Mouse (Mus musculus): ENCODE measurements at regions not wholly inside any gene's neighbourhood (a gene's known extent, or its start where the extent isn't known, plus 50 kb on each side); places are given as distances from the start of the nearest gene placed in this dataset.

DNA sequence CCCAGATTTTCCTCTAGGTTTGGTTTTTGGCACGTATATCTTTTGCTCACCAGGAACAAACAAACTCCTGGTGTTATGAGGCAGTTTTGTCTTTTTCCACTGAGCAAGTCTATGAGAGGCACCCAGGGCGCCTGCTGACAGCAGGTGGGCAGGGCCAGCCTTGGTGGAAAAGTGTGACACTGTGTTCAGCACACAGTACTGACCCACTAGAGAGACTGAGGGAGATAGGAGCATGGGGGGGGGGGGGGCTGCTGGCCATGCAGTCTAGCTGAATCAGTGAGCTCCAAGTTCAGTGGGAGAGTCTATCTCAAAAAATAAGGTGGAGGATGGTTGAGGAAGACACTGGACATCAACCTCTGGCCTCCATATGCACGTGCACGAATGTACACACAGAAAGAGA, 152.1 kb downstream of the Unc5cl start:
- no peak overlapping the region for H3K9ac ChIP-seq (replicated peaks; ENCODE audit: low read length)
- no peaks in the 10 kb centered on the region for H3K36me3 ChIP-seq (ENCODE audit: insufficient read depth, low read length)
- H3K27me3 ChIP-seq (ENCODE audit: insufficient read depth, low read length): no peaks in the 10 kb centered on the region
- H3K4me2 ChIP-seq (ENCODE audit: low read depth, low read length): no peak overlapping the region
- DNase-seq (ENCODE audit: low spot score): no peak
- no peak overlapping the region for H3K27ac ChIP-seq
- no peaks in the 10 kb centered on the region for H3K9me3 ChIP-seq (ENCODE audit: low read length)
- no peak for ATAC-seq
- no peak overlapping the region for H3K4me3 ChIP-seq (ENCODE audit: low read length)
- WGBS: 88% methylated on average over 4 of the region's 4 CpGs
- no peak for TF ChIP-seq CTCF (IDR thresholded peaks at IDR 0.05; ENCODE audit: low read depth)
- H3K4me1 ChIP-seq (ENCODE audit: insufficient read depth, low read length): no peaks in the 10 kb centered on the region

DNA sequence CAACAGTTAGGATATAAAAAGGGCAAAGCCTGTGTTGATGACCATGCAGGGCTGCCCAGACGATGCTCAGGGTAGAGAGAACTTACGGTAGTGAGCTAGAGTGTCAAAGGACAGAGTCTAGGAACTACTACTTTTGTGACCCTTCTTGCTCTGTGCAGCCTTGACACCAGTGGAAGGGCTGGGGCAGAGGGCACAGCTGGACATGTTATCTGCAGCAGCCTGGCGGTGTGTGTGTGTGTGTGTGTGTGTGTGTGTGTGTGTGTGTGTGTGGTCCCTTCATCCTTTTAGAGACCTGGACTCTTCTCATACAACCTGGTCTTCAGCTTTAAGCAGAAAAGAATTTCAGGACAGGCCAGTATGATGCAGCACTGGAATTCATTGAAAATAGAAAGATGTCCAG, 153.6 kb downstream of the Unc5cl start:
- no peak for TF ChIP-seq CTCF (IDR thresholded peaks at IDR 0.05; ENCODE audit: low read depth)
- Histone ChIP-seq H3K27me3 (ENCODE audit: insufficient read depth, low read length) (no peaks in the 10 kb centered on the region), H3K9me3 (ENCODE audit: low read length) (no peaks in the 10 kb centered on the region), H3K27ac (no peak overlapping the region), H3K36me3 (ENCODE audit: insufficient read depth, low read length) (no peaks in the 10 kb centered on the region), H3K4me3 (ENCODE audit: low read length) (no peak overlapping the region), H3K4me2 (ENCODE audit: low read depth, low read length) (no peak overlapping the region), H3K9ac (replicated peaks; ENCODE audit: low read length) (no peak overlapping the region), H3K4me1 (ENCODE audit: insufficient read depth, low read length) (no peaks in the 10 kb centered on the region)
- ATAC-seq (no peak), DNase-seq (ENCODE audit: low spot score) (no peak)
- WGBS: 82% methylated on average over 3 of the region's 3 CpGs

DNA sequence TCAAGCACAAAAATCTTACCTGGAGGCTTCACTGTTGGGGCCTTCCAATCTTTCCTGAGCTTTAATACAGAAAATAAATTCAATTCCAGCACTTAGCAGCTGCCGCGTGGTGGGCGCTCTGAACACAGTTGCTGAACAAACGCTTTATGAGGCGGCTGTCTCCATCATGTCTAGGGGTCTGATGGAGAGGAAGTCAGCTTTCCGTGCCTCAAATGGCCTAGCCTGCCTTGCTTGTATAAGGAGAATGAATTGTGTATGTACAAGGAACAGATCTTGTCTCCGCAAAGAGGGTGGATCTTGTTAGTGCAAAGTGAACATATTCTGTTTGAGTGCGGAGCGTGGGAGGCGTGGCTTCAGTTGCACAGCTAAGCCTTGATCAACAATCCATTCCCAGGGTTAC, 155.4 kb downstream of the Unc5cl start:
- Histone ChIP-seq H3K4me2 (ENCODE audit: low read depth, low read length) (no peak overlapping the region), H3K9ac (replicated peaks; ENCODE audit: low read length) (no peak overlapping the region), H3K27ac (no peak overlapping the region), H3K4me3 (ENCODE audit: low read length) (no peak overlapping the region), H3K9me3 (ENCODE audit: low read length) (no peaks in the 10 kb centered on the region), H3K4me1 (ENCODE audit: insufficient read depth, low read length) (no peaks in the 10 kb centered on the region), H3K36me3 (ENCODE audit: insufficient read depth, low read length) (no peaks in the 10 kb centered on the region), H3K27me3 (ENCODE audit: insufficient read depth, low read length) (no peaks in the 10 kb centered on the region)
- no peak for DNase-seq (ENCODE audit: low spot score)
- 74% methylated on average over 10 of the region's 10 CpGs for WGBS
- no peak for ATAC-seq
- TF ChIP-seq CTCF (IDR thresholded peaks at IDR 0.05; ENCODE audit: low read depth): no peak

DNA sequence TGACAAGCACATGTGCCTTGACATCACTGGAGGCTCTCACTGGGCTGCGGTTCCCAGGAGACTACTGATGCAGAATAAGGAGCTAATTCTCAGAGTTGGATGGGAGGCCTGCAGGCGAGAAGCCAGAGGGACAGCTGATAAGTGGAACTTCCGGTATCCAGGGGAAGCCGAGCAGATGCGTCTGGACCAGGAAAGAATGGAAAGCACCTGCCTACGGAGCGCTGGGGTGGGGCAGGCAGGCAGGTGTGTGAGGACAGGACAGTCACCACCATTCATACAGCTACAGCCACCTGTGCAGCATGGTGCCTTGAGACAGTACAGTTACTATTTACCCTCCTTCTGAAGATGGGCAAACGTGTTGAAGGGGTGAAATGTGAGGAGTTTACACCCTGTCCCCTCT, 156.1 kb downstream of the Unc5cl start:
- no peaks in the 10 kb centered on the region for H3K27me3 ChIP-seq (ENCODE audit: insufficient read depth, low read length)
- H3K27ac ChIP-seq: no peak overlapping the region
- H3K4me3 ChIP-seq (ENCODE audit: low read length): no peak overlapping the region
- DNase-seq (ENCODE audit: low spot score) (no peak), ATAC-seq (no peak)
- TF ChIP-seq CTCF (IDR thresholded peaks at IDR 0.05; ENCODE audit: low read depth): no peak
- H3K4me2 ChIP-seq (ENCODE audit: low read depth, low read length): no peak overlapping the region
- WGBS: 79% methylated on average over 8 of the region's 8 CpGs
- H3K9ac ChIP-seq (replicated peaks; ENCODE audit: low read length): no peak overlapping the region
- H3K9me3 ChIP-seq (ENCODE audit: low read length): no peaks in the 10 kb centered on the region
- no peaks in the 10 kb centered on the region for H3K4me1 ChIP-seq (ENCODE audit: insufficient read depth, low read length)
- no peaks in the 10 kb centered on the region for H3K36me3 ChIP-seq (ENCODE audit: insufficient read depth, low read length)

DNA sequence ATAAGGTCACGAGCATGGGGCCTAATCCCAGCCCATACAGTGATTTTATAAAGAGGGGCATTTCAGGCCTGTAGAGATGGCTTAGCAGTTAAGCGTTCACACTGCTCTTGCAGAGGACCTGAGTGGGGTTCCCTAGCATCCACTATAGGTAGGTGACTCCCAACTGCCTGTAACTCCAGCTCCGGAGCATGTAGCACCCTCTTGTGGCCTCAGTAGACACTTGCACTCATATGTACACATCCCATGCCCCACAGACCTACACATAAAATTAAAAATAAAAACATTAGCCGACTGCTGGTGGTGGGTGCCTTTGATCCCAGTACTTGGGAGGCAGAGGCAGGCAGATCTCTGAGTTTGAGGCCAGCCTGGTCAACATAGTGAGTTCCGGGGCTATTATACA, 158.8 kb downstream of the Unc5cl start:
- H3K4me3 ChIP-seq (ENCODE audit: low read length): no peak overlapping the region
- H3K36me3 ChIP-seq (ENCODE audit: insufficient read depth, low read length): no peaks in the 10 kb centered on the region
- H3K9ac ChIP-seq (replicated peaks; ENCODE audit: low read length): no peak overlapping the region
- H3K4me2 ChIP-seq (ENCODE audit: low read depth, low read length): no peak overlapping the region
- no peaks in the 10 kb centered on the region for H3K27me3 ChIP-seq (ENCODE audit: insufficient read depth, low read length)
- no peak for DNase-seq (ENCODE audit: low spot score)
- TF ChIP-seq CTCF (IDR thresholded peaks at IDR 0.05; ENCODE audit: low read depth): peak; percentile 36
- H3K27ac ChIP-seq: no peak overlapping the region
- H3K9me3 ChIP-seq (ENCODE audit: low read length): no peaks in the 10 kb centered on the region
- ATAC-seq: no peak
- no peaks in the 10 kb centered on the region for H3K4me1 ChIP-seq (ENCODE audit: insufficient read depth, low read length)
- 90% methylated on average over 5 of the region's 5 CpGs for WGBS

DNA sequence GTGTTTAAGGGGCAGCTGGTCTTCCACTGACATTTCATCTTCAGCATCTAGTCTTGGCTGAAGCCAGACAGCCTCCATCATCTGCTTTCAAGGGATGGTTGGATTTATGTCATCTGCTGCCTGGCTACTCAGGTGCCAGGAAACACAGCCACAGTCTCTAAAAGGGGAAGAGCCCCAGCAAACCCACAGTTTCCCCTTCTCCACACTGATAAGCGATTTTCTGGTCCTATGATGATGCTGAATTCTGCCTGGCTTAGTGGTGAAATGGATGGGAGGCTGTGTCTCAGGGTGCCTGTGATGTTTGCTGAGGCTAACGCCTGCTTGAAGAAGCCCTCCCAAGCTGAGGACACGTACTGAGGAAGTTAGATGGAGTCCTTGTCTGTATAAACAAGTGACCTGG, 160.5 kb downstream of the Unc5cl start:
- no peaks in the 10 kb centered on the region for H3K36me3 ChIP-seq (ENCODE audit: insufficient read depth, low read length)

DNA sequence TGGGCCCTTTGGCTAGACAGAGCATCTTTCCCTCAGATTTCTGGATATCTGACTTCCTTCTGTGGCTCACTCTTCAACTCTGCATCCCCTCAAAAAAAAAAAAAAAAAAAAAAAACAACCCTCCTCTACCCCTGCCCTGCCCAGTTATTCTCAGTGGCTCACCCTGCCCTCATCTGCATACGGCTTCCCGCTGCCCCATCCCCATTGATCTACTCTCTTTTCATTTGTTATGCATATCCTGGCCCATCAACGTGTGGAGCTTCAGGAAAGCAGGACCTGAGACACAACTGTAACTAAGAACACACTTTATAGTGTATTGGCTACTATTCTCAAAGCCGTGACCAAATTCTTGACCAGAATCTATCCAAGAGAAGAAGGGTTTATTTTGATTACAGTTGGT, 161.5 kb downstream of the Unc5cl start:
- Histone ChIP-seq H3K27me3 (ENCODE audit: insufficient read depth, low read length) (no peaks in the 10 kb centered on the region), H3K9me3 (ENCODE audit: low read length) (no peaks in the 10 kb centered on the region), H3K9ac (replicated peaks; ENCODE audit: low read length) (no peak overlapping the region), H3K36me3 (ENCODE audit: insufficient read depth, low read length) (no peaks in the 10 kb centered on the region), H3K4me1 (ENCODE audit: insufficient read depth, low read length) (no peaks in the 10 kb centered on the region), H3K4me3 (ENCODE audit: low read length) (no peak overlapping the region), H3K27ac (no peak overlapping the region), H3K4me2 (ENCODE audit: low read depth, low read length) (no peak overlapping the region)
- ATAC-seq (no peak), DNase-seq (ENCODE audit: low spot score) (no peak)
- 33% methylated on average over 4 of the region's 4 CpGs for WGBS
- no peak for TF ChIP-seq CTCF (IDR thresholded peaks at IDR 0.05; ENCODE audit: low read depth)

More for the DNA sequence above, 160.5 kb downstream of the Unc5cl start:
- no peak overlapping the region for H3K9ac ChIP-seq (replicated peaks; ENCODE audit: low read length)
- H3K9me3 ChIP-seq (ENCODE audit: low read length): no peaks in the 10 kb centered on the region
- no peak overlapping the region for H3K4me3 ChIP-seq (ENCODE audit: low read length)
- no peak for DNase-seq (ENCODE audit: low spot score)
- no peak overlapping the region for H3K27ac ChIP-seq
- ATAC-seq: no peak
- 74% methylated on average over 3 of the region's 3 CpGs for WGBS
- TF ChIP-seq CTCF (IDR thresholded peaks at IDR 0.05; ENCODE audit: low read depth): no peak
- no peak overlapping the region for H3K4me2 ChIP-seq (ENCODE audit: low read depth, low read length)
- H3K27me3 ChIP-seq (ENCODE audit: insufficient read depth, low read length): no peaks in the 10 kb centered on the region
- no peaks in the 10 kb centered on the region for H3K4me1 ChIP-seq (ENCODE audit: insufficient read depth, low read length)
